Mouse (Mus musculus) embryonic facial prominence, embryonic 13.5 days (tissue): ENCODE results near the gene Mertk. TPM values are rescaled to one million over a fixed set of nuclear protein-coding genes. Genes with fewer than 3 reads are reported as not detected.
"Not testable (repeated sequence)": the region's sequence is repeated elsewhere in the genome, so short reads cannot be mapped to it uniquely, and the experiment has no call there.

Source experiments
- ATAC-seq: fragments of 200-750 bp; cut with Nextera tagmentation; 2 replicates; pipeline ENCODE4 v1.8.0; 2017; ENCODE audit warnings: low read depth; ENCODE audit not compliant: insufficient number of reproducible peaks, insufficient read depth, low FRiP score, low TSS enrichment
- H3K27ac ChIP-seq: fragments of 300-500 bp; sonication (generic); 2 replicates; pipeline ENCODE4 v1.5.1; 2015; ENCODE audit warnings: moderate library complexity, mild to moderate bottlenecking, inconsistent platforms
- H3K27me3 ChIP-seq: fragments of 300-500 bp; sonication (generic); 2 replicates; pipeline ENCODE4 v1.6.1; 2015; ENCODE audit warnings: mild to moderate bottlenecking, inconsistent platforms
- H3K36me3 ChIP-seq: fragments of 300-500 bp; sonication (generic); 2 replicates; pipeline ENCODE4 v1.6.1; 2015; ENCODE audit warnings: mild to moderate bottlenecking, inconsistent platforms
- H3K4me1 ChIP-seq: fragments of 300-500 bp; sonication (generic); 2 replicates; pipeline ENCODE4 v1.6.1; 2015; ENCODE audit warnings: inconsistent platforms
- H3K4me2 ChIP-seq: fragments of 300-500 bp; sonication (generic); 2 replicates; pipeline ENCODE4 v1.6.1; 2015; ENCODE audit warnings: moderate library complexity, mild to moderate bottlenecking, inconsistent platforms
- H3K4me3 ChIP-seq: fragments of 300-500 bp; sonication (generic); 2 replicates; pipeline ENCODE4 v1.5.1; 2015; ENCODE audit warnings: mild to moderate bottlenecking, inconsistent platforms
- H3K9ac ChIP-seq: fragments of 300-500 bp; sonication (generic); 2 replicates; pipeline ENCODE4 v1.6.1; 2015; ENCODE audit warnings: mild to moderate bottlenecking, inconsistent platforms
- H3K9me3 ChIP-seq: fragments of 300-500 bp; sonication (generic); 2 replicates; pipeline ENCODE4 v1.6.1; 2016; ENCODE audit warnings: inconsistent platforms
- WGBS: fragments of 180-500 bp; shearing (Covaris S2); methylation state at CpG from one replicate; pipeline ENCODE4 v1.1.7; 2015; ENCODE audit warnings: mixed read lengths; 5-methylcytosine and 5-hydroxymethylcytosine counted together
- polyA plus RNA-seq: library from polyadenylated mRNA; unstranded; fragments of >200 nt; fragmentation: Nextera tagmentation; extraction: Ambion mirVana; gene quantifications from 2 replicates; pipeline ENCODE4 v1.2.1, GENCODE M21; 2015

Gene Mertk
- 12.1 and 15.4 TPM in 2 replicates for polyA plus RNA-seq

GRCm38 (mm10) chr2:128698693-128699181 is at the start of gene Mertk:
Gene Mertk, plus strand, starts transcription at chr2:128698956.
- no peaks in the 10 kb centered on the region for H3K9me3 ChIP-seq
- peaks cover 9% of the 10 kb centered on the region; the same call in 1 of the 2 replicates for H3K36me3 ChIP-seq
- under 1% methylated on average over 30 of the region's 30 CpGs for WGBS
- peak within 1 kb of the TSS; percentile 70 for H3K4me2 ChIP-seq
- peaks cover 25% of the 10 kb centered on the region for H3K4me1 ChIP-seq
- ATAC-seq = peak; percentile 92
- H3K27me3 ChIP-seq = no peaks in the 10 kb centered on the region
- H3K27ac ChIP-seq = peak within 1 kb of the TSS; percentile 95
- H3K9ac ChIP-seq = peak within 1 kb of the TSS; percentile 85
- H3K4me3 ChIP-seq = peak within 1 kb of the TSS; percentile 72

DNA sequence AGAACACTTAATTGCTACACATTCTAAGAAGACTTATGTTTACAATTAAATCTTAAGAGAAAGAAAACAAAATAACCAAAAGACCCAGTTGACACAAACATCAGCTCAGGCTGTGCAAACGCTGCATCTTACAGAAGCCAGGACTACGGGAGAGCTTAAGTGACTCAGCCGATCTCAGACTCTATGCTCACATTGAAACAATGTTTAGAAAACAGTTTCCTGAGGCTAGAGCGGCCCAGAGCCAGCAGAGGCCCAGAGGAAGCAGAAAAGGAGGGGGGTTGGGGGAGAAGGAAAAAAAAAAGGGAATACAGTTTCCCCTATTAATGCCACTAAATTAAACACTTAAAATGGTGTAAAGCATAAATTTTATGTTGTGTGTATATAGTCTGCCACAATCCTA is 18.1 kb upstream of the Mertk start:
- Histone ChIP-seq H3K9ac (no peak overlapping the region), H3K4me3 (no peak overlapping the region), H3K36me3 (peaks cover 76% of the 10 kb centered on the region), H3K9me3 (no peaks in the 10 kb centered on the region), H3K27me3 (no peaks in the 10 kb centered on the region), H3K4me2 (no peak overlapping the region), H3K4me1 (no peaks in the 10 kb centered on the region; the same call in 1 of the 2 replicates), H3K27ac (no peak overlapping the region)
- ATAC-seq = no peak
- WGBS = 64% methylated on average over 4 of the region's 4 CpGs

DNA sequence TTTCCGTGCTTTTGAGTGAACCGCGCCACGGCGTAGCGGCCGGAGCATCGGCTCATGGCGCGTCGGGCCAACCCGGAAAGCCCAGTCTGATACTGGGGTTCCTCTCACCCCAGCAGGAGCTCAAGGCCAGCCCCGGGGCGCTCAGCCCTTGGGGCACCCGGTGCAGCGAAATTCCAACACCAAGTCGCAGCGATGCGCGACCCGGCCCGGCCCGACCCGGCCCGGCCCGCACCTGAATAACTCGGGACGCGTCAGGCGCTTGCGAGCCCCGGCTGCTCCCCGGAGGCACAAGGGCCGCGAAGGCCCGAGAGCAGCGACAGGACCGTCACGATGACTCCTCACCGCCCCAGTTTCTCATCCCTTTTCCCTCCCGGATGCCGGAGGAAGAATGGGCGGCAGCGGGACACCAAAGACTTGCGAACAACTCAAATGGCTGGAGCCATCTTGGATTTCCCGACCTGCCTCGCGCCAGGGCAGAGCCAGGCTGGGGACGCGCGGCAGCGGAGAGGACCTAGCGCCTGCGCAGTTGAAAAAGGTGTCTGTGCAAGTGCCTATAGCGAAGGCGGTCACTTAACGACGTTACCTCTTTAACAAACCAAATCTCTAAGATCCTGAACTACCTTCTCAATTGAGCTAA is 11.7 kb upstream of the Mertk start, which contains the start of gene Anapc1:
Gene Anapc1, minus strand, starts transcription at position 471 of the 637 bp plus-strand sequence.
- Histone ChIP-seq H3K4me2 (peak within 1 kb of the TSS; percentile 78), H3K27ac (peak within 1 kb of the TSS; percentile 89), H3K4me3 (peak within 1 kb of the TSS; percentile 95), H3K9ac (peak within 1 kb of the TSS; percentile 98), H3K27me3 (no peaks in the 10 kb centered on the region), H3K36me3 (peaks cover 24% of the 10 kb centered on the region), H3K4me1 (peaks cover 14% of the 10 kb centered on the region), H3K9me3 (no peaks in the 10 kb centered on the region)
- peak; percentile 92 for ATAC-seq
- WGBS = under 1% methylated on average over 57 of the region's 58 CpGs

- Histone ChIP-seq H3K4me1 (peaks cover 14% of the 10 kb centered on the region), H3K9ac (peak overlapping the region; percentile 98), H3K4me2 (peak overlapping the region; percentile 78), H3K27ac (peak overlapping the region; percentile 89), H3K36me3 (peaks cover 20% of the 10 kb centered on the region), H3K4me3 (peak overlapping the region; percentile 95), H3K9me3 (no peaks in the 10 kb centered on the region), H3K27me3 (no peaks in the 10 kb centered on the region)
- 36% methylated on average over 10 of the region's 10 CpGs for WGBS
- ATAC-seq = peak; percentile 53; the same call in 1 of the 2 replicates
Measured at GRCm38 (mm10) chr2:128687558-128688120, 11.1 kb upstream of the Mertk start.

GRCm38 (mm10) chr2:128692336-128692735 is 6.4 kb upstream of the Mertk start:
- Histone ChIP-seq H3K9me3 (no peaks in the 10 kb centered on the region), H3K36me3 (no peaks in the 10 kb centered on the region), H3K9ac (no peak overlapping the region), H3K4me2 (no peak overlapping the region), H3K4me3 (no peak overlapping the region), H3K27me3 (no peaks in the 10 kb centered on the region), H3K4me1 (peaks cover 5% of the 10 kb centered on the region), H3K27ac (peak overlapping the region; percentile 22; the same call in 1 of the 2 replicates)
- WGBS = 47% methylated on average over 14 of the region's 14 CpGs
- ATAC-seq = no peak

GRCm38 (mm10) chr2:128692771-128693170 is 6.0 kb upstream of the Mertk start:
- no peaks in the 10 kb centered on the region for H3K27me3 ChIP-seq
- H3K4me2 ChIP-seq = no peak overlapping the region
- no peak overlapping the region for H3K4me3 ChIP-seq
- ATAC-seq = no peak
- peak overlapping the region; percentile 22; the same call in 1 of the 2 replicates for H3K27ac ChIP-seq
- no peaks in the 10 kb centered on the region for H3K9me3 ChIP-seq
- WGBS = 85% methylated on average over 10 of the region's 10 CpGs
- peaks cover 9% of the 10 kb centered on the region for H3K4me1 ChIP-seq
- H3K36me3 ChIP-seq = no peaks in the 10 kb centered on the region
- H3K9ac ChIP-seq = no peak overlapping the region

DNA sequence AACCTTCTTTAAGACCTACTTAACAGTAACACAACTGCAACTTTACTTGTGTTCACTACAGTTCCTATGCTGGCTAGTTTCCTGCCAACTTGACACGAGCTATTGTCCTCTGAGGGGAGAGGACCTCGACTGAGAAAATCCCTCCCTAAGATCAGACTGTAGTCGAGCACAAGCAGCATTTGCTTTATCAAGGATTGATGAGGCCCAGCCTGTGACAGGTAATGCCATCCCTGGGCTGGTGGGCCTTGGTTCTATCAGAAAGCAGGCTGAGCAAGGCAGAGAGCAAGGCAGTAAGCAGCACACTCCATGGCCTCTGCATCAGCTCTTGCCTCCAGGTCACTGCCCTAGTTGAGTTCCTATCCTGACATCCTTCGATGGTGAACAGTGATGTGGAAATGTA is 5.5 kb upstream of the Mertk start:
- ATAC-seq = no peak
- no peaks in the 10 kb centered on the region for H3K9me3 ChIP-seq
- H3K27me3 ChIP-seq = no peaks in the 10 kb centered on the region
- no peak overlapping the region for H3K9ac ChIP-seq
- H3K36me3 ChIP-seq = no peaks in the 10 kb centered on the region
- H3K4me2 ChIP-seq = no peak overlapping the region
- H3K4me1 ChIP-seq = peaks cover 9% of the 10 kb centered on the region
- 69% methylated on average over 4 of the region's 4 CpGs for WGBS
- H3K4me3 ChIP-seq = no peak overlapping the region
- peak overlapping the region; percentile 22; the same call in 1 of the 2 replicates for H3K27ac ChIP-seq

DNA sequence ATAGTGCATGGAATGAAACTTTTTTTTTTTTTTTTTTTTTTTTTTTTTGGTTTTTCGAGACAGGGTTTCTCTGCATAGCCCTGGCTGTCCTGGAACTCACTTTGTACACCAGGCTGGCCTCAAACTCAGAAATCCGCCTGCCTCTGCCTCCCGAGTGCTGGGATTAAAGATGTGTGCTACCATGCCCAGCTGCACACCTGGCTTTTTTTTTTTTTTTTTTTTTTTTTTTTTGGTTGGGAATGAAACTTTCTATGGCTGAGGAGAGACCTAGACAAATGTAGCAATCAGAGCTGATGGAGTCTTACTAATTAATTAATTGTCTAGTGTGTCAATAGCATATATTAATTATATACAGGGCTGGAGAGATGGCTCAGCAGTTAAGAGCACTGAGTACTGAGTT is 4.9 kb upstream of the Mertk start:
- H3K4me1 ChIP-seq, H3K9me3 ChIP-seq, ATAC-seq, H3K27me3 ChIP-seq, H3K4me3 ChIP-seq, H3K36me3 ChIP-seq, H3K9ac ChIP-seq, H3K27ac ChIP-seq, H3K4me2 ChIP-seq: not testable (repeated sequence)
- whole genome bisulfite sequencing = 94% methylated on average over 3 of the region's 3 CpGs

DNA sequence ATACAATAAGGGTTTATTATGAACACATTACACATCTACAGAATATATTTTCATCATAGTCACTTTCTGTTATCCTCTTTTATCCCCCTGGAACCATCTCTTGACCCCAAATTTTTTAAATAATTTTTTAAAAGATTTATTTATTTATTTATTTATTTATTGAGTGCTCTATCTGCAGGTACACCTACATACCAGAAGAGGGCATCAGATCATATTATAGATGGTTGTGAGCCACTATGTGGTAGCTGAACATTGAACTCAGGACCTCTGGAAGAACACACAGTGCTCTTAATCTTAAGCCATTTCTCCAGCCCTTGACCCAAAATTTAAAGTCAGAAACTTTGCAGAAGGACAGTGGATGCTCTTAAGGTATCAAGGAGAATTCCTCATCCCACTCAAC is 4.2 kb upstream of the Mertk start:
- Histone ChIP-seq H3K9ac (no peak overlapping the region), H3K27me3 (no peaks in the 10 kb centered on the region), H3K4me3 (no peak overlapping the region), H3K27ac (no peak overlapping the region), H3K9me3 (no peaks in the 10 kb centered on the region), H3K4me2 (no peak overlapping the region), H3K36me3 (no peaks in the 10 kb centered on the region), H3K4me1 (peaks cover 9% of the 10 kb centered on the region)
- ATAC-seq = no peak

- H3K9me3 ChIP-seq = no peaks in the 10 kb centered on the region
- WGBS = 76% methylated on average over 3 of the region's 3 CpGs
- no peak overlapping the region for H3K27ac ChIP-seq
- no peaks in the 10 kb centered on the region for H3K27me3 ChIP-seq
- no peak for ATAC-seq
- no peak overlapping the region for H3K9ac ChIP-seq
- no peak overlapping the region for H3K4me2 ChIP-seq
- no peak overlapping the region for H3K4me3 ChIP-seq
- H3K4me1 ChIP-seq = peaks cover 19% of the 10 kb centered on the region
- no peaks in the 10 kb centered on the region; the same call in 1 of the 2 replicates for H3K36me3 ChIP-seq
Measured at GRCm38 (mm10) chr2:128696426-128696825, 2.3 kb upstream of the Mertk start.

DNA sequence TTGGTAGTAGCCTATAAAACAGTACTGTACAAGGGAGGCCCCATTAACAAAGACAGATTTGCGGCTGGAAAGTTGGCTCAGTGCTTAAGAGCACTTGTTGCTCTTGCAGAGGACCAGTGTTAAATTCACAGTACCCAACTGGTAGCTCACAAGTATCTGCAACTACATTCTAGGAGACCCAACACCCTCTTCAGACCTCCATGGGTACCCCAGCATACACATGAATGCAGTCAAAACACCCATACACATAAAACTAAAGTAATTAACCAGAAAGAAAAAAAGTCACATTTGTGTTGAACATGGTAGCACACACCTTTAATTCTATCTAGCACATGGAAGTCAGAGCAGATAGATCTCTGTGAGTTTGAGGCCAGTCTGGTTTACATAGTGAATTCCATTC is 1.7 kb upstream of the Mertk start:
- no peak for ATAC-seq
- H3K36me3 ChIP-seq = peaks cover 5% of the 10 kb centered on the region; the same call in 1 of the 2 replicates
- H3K4me3 ChIP-seq = no peak overlapping the region
- H3K9me3 ChIP-seq = no peaks in the 10 kb centered on the region
- WGBS = 94% methylated on average over 1 of the region's 1 CpGs
- peaks cover 19% of the 10 kb centered on the region for H3K4me1 ChIP-seq
- no peak overlapping the region for H3K4me2 ChIP-seq
- no peaks in the 10 kb centered on the region for H3K27me3 ChIP-seq
- no peak overlapping the region for H3K27ac ChIP-seq
- H3K9ac ChIP-seq = no peak overlapping the region

DNA sequence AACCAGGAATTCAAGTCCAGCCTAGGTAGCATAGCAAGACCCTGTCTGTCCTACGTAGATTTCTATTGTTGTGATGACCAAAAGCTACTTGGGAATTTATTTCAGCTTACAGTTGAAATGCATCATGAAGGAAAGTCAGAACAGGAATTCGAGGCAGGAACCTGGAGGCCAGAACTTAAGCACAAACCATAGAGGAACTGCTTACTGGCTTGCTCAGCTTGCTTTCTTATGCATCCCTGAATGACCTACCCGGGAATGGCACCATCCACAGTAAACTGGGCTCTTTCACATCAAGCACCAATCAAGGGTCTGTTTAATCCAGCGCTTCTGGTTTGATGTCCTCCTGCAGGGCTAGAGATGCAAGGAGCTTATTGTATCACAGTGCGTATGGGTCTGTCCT is 1.2 kb upstream of the Mertk start:
- Histone ChIP-seq H3K9me3 (no peaks in the 10 kb centered on the region), H3K4me1 (peaks cover 21% of the 10 kb centered on the region), H3K4me2 (peak overlapping the region; percentile 70), H3K9ac (peak overlapping the region; percentile 85), H3K27me3 (no peaks in the 10 kb centered on the region), H3K27ac (peak overlapping the region; percentile 95), H3K36me3 (peaks cover 5% of the 10 kb centered on the region; the same call in 1 of the 2 replicates), H3K4me3 (peak overlapping the region; percentile 72)
- ATAC-seq = no peak
- WGBS = 55% methylated on average over 5 of the region's 5 CpGs
